Mouse (Mus musculus) MEL-GATA-1-ER (cell line): ENCODE results near the gene Gm10803.
"Not testable (repeated sequence)": the region's sequence is repeated elsewhere in the genome, so short reads cannot be mapped to it uniquely, and the experiment has no call there.

ENCODE experiments used
- DNase-seq: peaks from one replicate; pipeline ENCODE4 v3.0.0-alpha.2; 2012; ENCODE audit warnings: low read depth; ENCODE audit errors: extremely low read depth

Gene Gm10803

GRCm38 (mm10) chr2:93560268-93560667, at the start of gene Gm10803:
Gene Gm10803, plus strand, starts transcription at chr2:93560568.
- not testable (repeated sequence) for DNase-seq

- DNase-seq: no peak
These were observed 49.5 kb upstream of the Gm10803 start for GRCm38 (mm10) chr2:93510839-93511238.

GRCm38 (mm10) chr2:93512130-93512529, 48.2 kb upstream of the Gm10803 start:
- no peak for DNase-seq

- DNase-seq: no peak
These were observed 45.1 kb upstream of the Gm10803 start for GRCm38 (mm10) chr2:93515246-93515645.

- no peak for DNase-seq
These were observed 39.3 kb upstream of the Gm10803 start for GRCm38 (mm10) chr2:93521042-93521441.

GRCm38 (mm10) chr2:93521571-93521970, 38.8 kb upstream of the Gm10803 start:
- DNase-seq: no peak

GRCm38 (mm10) chr2:93522005-93522404, 38.4 kb upstream of the Gm10803 start:
- DNase-seq: no peak

GRCm38 (mm10) chr2:93525033-93525762, 35.2 kb upstream of the Gm10803 start:
- no peak for DNase-seq

- no peak for DNase-seq
These were observed 30.8 kb upstream of the Gm10803 start for GRCm38 (mm10) chr2:93529602-93530001.

GRCm38 (mm10) chr2:93533891-93534290, 26.5 kb upstream of the Gm10803 start:
- DNase-seq: no peak

GRCm38 (mm10) chr2:93537385-93537967, 22.9 kb upstream of the Gm10803 start:
- DNase-seq: no peak

- DNase-seq: no peak
These were observed 22.2 kb upstream of the Gm10803 start for GRCm38 (mm10) chr2:93538140-93538539.

GRCm38 (mm10) chr2:93541771-93542170, 18.6 kb upstream of the Gm10803 start:
- DNase-seq: no peak

- DNase-seq: no peak
These were observed 7.5 kb upstream of the Gm10803 start for GRCm38 (mm10) chr2:93552676-93553521.

GRCm38 (mm10) chr2:93553905-93554304, 6.5 kb upstream of the Gm10803 start:
- no peak for DNase-seq

GRCm38 (mm10) chr2:93565647-93566046, 5.3 kb downstream of the Gm10803 start:
- DNase-seq: no peak

- no peak for DNase-seq
These were observed 7.3 kb downstream of the Gm10803 start for GRCm38 (mm10) chr2:93567675-93568074.

GRCm38 (mm10) chr2:93572565-93572964, 12.2 kb downstream of the Gm10803 start:
- DNase-seq: no peak

- no peak for DNase-seq
These were observed 20.9 kb downstream of the Gm10803 start for GRCm38 (mm10) chr2:93581271-93581670.

- DNase-seq: no peak
These were observed 25.5 kb downstream of the Gm10803 start for GRCm38 (mm10) chr2:93585821-93586220.

GRCm38 (mm10) chr2:93587446-93587845, 27.1 kb downstream of the Gm10803 start:
- DNase-seq: no peak

- DNase-seq: no peak
These were observed 29.5 kb downstream of the Gm10803 start for GRCm38 (mm10) chr2:93589875-93590274.
